Mouse (Mus musculus) C2C12 (cell line): ENCODE measurements around the gene Chst11.

Experiments used
- CTCF ChIP-seq: IDR thresholded peaks from one replicate; pipeline ENCODE4 v1.5.1; 2011; ENCODE audit not compliant: control insufficient read depth, insufficient read depth, insufficient read length
- MYOD1 ChIP-seq: IDR thresholded peaks from one replicate; pipeline ENCODE4 v1.6.1; 2011; ENCODE audit warnings: low read depth; ENCODE audit not compliant: control insufficient read depth, insufficient read length

DNA sequence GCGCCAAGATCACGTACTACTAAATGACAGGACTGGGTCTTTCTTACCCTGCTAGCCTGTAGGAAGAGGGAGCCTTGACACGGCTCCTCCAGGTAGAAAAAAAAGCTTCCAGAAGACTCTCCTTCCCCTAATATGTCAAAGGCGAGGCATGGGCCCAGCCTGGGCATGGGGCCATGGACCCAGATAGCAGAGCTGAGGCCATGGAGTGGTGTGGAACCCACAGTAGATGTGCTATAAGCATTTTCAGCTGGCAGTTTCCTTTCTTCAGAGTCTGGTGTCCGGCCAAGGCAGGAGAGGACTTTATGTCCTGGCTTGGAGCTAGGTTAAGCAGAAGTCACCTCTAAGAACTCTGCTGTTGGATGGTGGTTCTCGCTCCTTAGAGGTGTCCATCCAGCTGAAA is 111.0 kb downstream of the Chst11 start:
- no peak for TF ChIP-seq MYOD1
- no peak for TF ChIP-seq CTCF
